Comparison of ENCODE assay signal across 8 mouse cellular contexts in the genomic region with DNA sequence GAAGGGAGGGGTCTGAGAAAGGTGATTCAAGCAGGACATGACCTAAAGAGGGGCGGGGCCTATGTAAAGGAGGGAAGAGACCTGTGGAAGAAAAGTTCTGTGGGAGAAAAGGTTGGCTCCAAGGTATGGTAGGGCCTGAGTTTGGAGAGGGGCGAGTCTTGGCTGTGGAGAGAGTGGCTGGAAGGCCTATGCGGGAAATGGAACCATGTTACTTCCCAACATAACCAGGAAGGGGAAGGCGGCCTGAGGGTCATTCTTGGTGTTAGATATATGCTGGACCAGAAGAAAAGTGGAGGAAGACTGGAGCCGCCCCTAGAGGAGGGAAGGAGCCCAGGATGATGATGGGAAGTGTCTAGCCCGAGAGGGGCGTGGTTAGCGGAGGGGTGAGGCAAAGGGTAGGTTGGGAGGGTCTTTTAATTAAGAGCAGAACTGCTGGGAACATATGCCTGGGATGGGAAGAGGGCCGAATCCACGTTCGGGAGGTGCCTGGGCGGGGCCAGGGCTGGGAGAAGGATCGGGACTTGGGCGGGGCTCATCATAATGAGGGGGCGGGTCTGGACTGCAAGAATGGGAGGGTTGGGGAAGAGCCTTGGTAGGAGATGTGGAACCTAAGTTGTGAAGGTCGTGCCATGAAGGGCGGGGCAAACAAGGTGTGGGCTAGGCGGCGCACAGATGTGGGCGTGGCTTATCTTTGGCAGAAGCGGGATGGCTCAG. TPM values are rescaled to one million over a fixed set of nuclear protein-coding genes. Genes with fewer than 3 reads are reported as not detected.
DNase-seq lines count a peak whose midpoint lies in the region; ATAC-seq and TF ChIP-seq lines count a peak whose summit lies in the region.

No protein-coding gene starts in this region.

- H3K4me1 ChIP-seq in cortical plate, adult 2 months (ENCODE audit: control insufficient read depth, insufficient read depth, low read length): peaks cover 6% of the 10 kb centered on the region
- H3K4me1 ChIP-seq in hindbrain, embryonic 13.5 days (replicated peaks): peaks cover 32% of the 10 kb centered on the region
- H3K4me1 ChIP-seq in liver, embryonic 13.5 days (replicated peaks): peaks cover 42% of the 10 kb centered on the region
- H3K4me1 ChIP-seq in small intestine, adult 2 months (ENCODE audit: control insufficient read depth, insufficient read depth, insufficient read length, low read length): peaks cover 21% of the 10 kb centered on the region; the same call in 1 of the 2 replicates

- no peaks in the 10 kb centered on the region for H3K9me3 ChIP-seq in hindbrain, embryonic 13.5 days
- H3K9me3 ChIP-seq in liver, embryonic 13.5 days (replicated peaks): no peaks in the 10 kb centered on the region

- H3K4me3 ChIP-seq in cortical plate, adult 2 months (ENCODE audit: insufficient read depth, low read length): peak overlapping the region; percentile 72
- H3K4me3 ChIP-seq in hindbrain, embryonic 13.5 days: peak overlapping the region; percentile 64
- H3K4me3 ChIP-seq in liver, embryonic 13.5 days (replicated peaks): peak overlapping the region; percentile 79
- H3K4me3 ChIP-seq in small intestine, adult 2 months (ENCODE audit: low read depth, low read length): peak overlapping the region; percentile 90

- DNase-seq in spleen, postnatal 4 days (ENCODE audit: low spot score in 2 of 2): peak; percentile 62 to 74
- no peak for DNase-seq in spleen, adult 18-20 months
- DNase-seq in liver, embryonic 13.5 days: peak; percentile 79
- no peak for DNase-seq in ovary, postnatal 36 days (ENCODE audit: low spot score)
- DNase-seq in spleen, adult 12 weeks (ENCODE audit: low spot score): no peak

- TF ChIP-seq POLR2A in cortical plate, adult 2 months (IDR thresholded peaks at IDR 0.05; ENCODE audit: extremely low read depth, insufficient read depth, low read length): no peak
- no peak for TF ChIP-seq POLR2A in small intestine, adult 2 months (IDR thresholded peaks at IDR 0.05; ENCODE audit: low read depth, low read length)

- no peak for TF ChIP-seq CTCF in cortical plate, adult 2 months (IDR thresholded peaks at IDR 0.05; ENCODE audit: extremely low read depth, insufficient read depth, low read length)
- TF ChIP-seq CTCF in small intestine, adult 2 months (IDR thresholded peaks at IDR 0.05; ENCODE audit: extremely low read depth, insufficient read length, insufficient replicate concordance, low read depth, low read length): peak; percentile 17; the same call in 1 of the 2 replicates

- H3K27ac ChIP-seq in cortical plate, adult 2 months (ENCODE audit: insufficient read depth, low read length): no peak overlapping the region
- H3K27ac ChIP-seq in hindbrain, embryonic 13.5 days: no peak overlapping the region
- peak overlapping the region; percentile 87 for H3K27ac ChIP-seq in liver, embryonic 13.5 days
- peak overlapping the region; percentile 40 for H3K27ac ChIP-seq in small intestine, adult 2 months (ENCODE audit: insufficient read depth, low read depth, low read length)

- H3K36me3 ChIP-seq in hindbrain, embryonic 13.5 days: no peaks in the 10 kb centered on the region; the same call in 1 of the 2 replicates
- H3K36me3 ChIP-seq in liver, embryonic 13.5 days: peaks cover 8% of the 10 kb centered on the region
- H3K36me3 ChIP-seq in small intestine, adult 2 months (ENCODE audit: control insufficient read depth, insufficient read depth, low read length): no peaks in the 10 kb centered on the region

- 1% methylated on average over 21 of the region's 21 CpGs for WGBS in hindbrain, embryonic 13.5 days
- WGBS in liver, embryonic 13.5 days (ENCODE audit: insufficient replicate concordance): under 1% methylated on average over 21 of the region's 21 CpGs
- WGBS in small intestine, adult 2 months: 5% methylated on average over 21 of the region's 21 CpGs

- H3K27me3 ChIP-seq in hindbrain, embryonic 13.5 days: peaks cover 40% of the 10 kb centered on the region
- peaks cover 44% of the 10 kb centered on the region for H3K27me3 ChIP-seq in liver, embryonic 13.5 days
- no peaks in the 10 kb centered on the region for H3K27me3 ChIP-seq in small intestine, adult 2 months (ENCODE audit: control insufficient read depth, insufficient read depth, low read length)

- peak overlapping the region; percentile 75 for H3K4me2 ChIP-seq in hindbrain, embryonic 13.5 days
- H3K4me2 ChIP-seq in liver, embryonic 13.5 days: peak overlapping the region; percentile 87

- peak overlapping the region; percentile 84; the same call in 1 of the 2 replicates for H3K9ac ChIP-seq in hindbrain, embryonic 13.5 days
- H3K9ac ChIP-seq in liver, embryonic 13.5 days: peak overlapping the region; percentile 59

- ATAC-seq in hindbrain, embryonic 13.5 days (ENCODE audit: low FRiP score): peak; percentile 30
- peak; percentile 60 for ATAC-seq in liver, embryonic 13.5 days (ENCODE audit: low read depth)

RNA-seq across cellular contexts. Expression of gene Klhl26, which starts 0.7 kb away (rescaled TPM):
- polyA plus RNA-seq in cortical plate, adult 2 months (2012; rRNA removed): 66.9 and 70.9 TPM in 2 replicates
- polyA plus RNA-seq in hindbrain, embryonic 13.5 days (2015; fragmentation: Nextera tagmentation; extraction: Ambion mirVana): 24.3 and 25.8 TPM in 2 replicates
- polyA plus RNA-seq in liver, embryonic 13.5 days (2015; fragmentation: Nextera tagmentation; extraction: Ambion mirVana): 6.7 and 7.0 TPM in 2 replicates
- polyA plus RNA-seq in small intestine, adult 2 months (2012; rRNA removed): 24.9 and 30.8 TPM in 2 replicates

RNA-seq across cellular contexts. Expression of gene Tmem59l, which starts 9.7 kb away (rescaled TPM):
- 368 and 400 TPM in 2 replicates for polyA plus RNA-seq in cortical plate, adult 2 months (2012; rRNA removed)
- 78.5 and 78.8 TPM in 2 replicates for polyA plus RNA-seq in hindbrain, embryonic 13.5 days (2015; fragmentation: Nextera tagmentation; extraction: Ambion mirVana)
- 0.14 and 0.33 TPM in 2 replicates for polyA plus RNA-seq in liver, embryonic 13.5 days (2015; fragmentation: Nextera tagmentation; extraction: Ambion mirVana)
- 1.2 and 1.6 TPM in 2 replicates for polyA plus RNA-seq in small intestine, adult 2 months (2012; rRNA removed)

RNA-seq across cellular contexts. Expression of gene Crlf1, which starts 15.5 kb away (rescaled TPM):
- 2.1 and 8.6 TPM in 2 replicates for polyA plus RNA-seq in cortical plate, adult 2 months (2012; rRNA removed)
- 2.2 and 2.9 TPM in 2 replicates for polyA plus RNA-seq in hindbrain, embryonic 13.5 days (2015; fragmentation: Nextera tagmentation; extraction: Ambion mirVana)
- polyA plus RNA-seq in liver, embryonic 13.5 days (2015; fragmentation: Nextera tagmentation; extraction: Ambion mirVana): 3.2 and 3.6 TPM in 2 replicates
- 2.3 and 27.3 TPM in 2 replicates for polyA plus RNA-seq in small intestine, adult 2 months (2012; rRNA removed)

RNA-seq across cellular contexts. Expression of gene Rex1bd, which starts 29.1 kb away (rescaled TPM):
- polyA plus RNA-seq in cortical plate, adult 2 months (2012; rRNA removed): 201 and 206 TPM in 2 replicates
- polyA plus RNA-seq in hindbrain, embryonic 13.5 days (2015; fragmentation: Nextera tagmentation; extraction: Ambion mirVana): 147 and 148 TPM in 2 replicates
- 81.2 and 82.3 TPM in 2 replicates for polyA plus RNA-seq in liver, embryonic 13.5 days (2015; fragmentation: Nextera tagmentation; extraction: Ambion mirVana)
- polyA plus RNA-seq in small intestine, adult 2 months (2012; rRNA removed): 137 and 244 TPM in 2 replicates

RNA-seq across cellular contexts. Expression of gene Uba52, which starts 33.2 kb away (rescaled TPM):
- 851 and 918 TPM in 2 replicates for polyA plus RNA-seq in cortical plate, adult 2 months (2012; rRNA removed)
- 715 and 758 TPM in 2 replicates for polyA plus RNA-seq in hindbrain, embryonic 13.5 days (2015; fragmentation: Nextera tagmentation; extraction: Ambion mirVana)
- 736 and 758 TPM in 2 replicates for polyA plus RNA-seq in liver, embryonic 13.5 days (2015; fragmentation: Nextera tagmentation; extraction: Ambion mirVana)
- polyA plus RNA-seq in small intestine, adult 2 months (2012; rRNA removed): 606 and 770 TPM in 2 replicates

Comparison
In these comparisons a context has a peak if more than half of its experiments do, and no peak if none do; other contexts are left out.
1. DNase-seq: peak in spleen, postnatal 4 days (2 of 2) and liver, embryonic 13.5 days (single experiment); none in spleen, adult 18-20 months (0 of 2), ovary, postnatal 36 days (single experiment) and spleen, adult 12 weeks (single experiment).
2. H3K27ac ChIP-seq: peak in liver, embryonic 13.5 days (single experiment) and small intestine, adult 2 months (single experiment); none in cortical plate, adult 2 months (single experiment) and hindbrain, embryonic 13.5 days (single experiment).
3. RNA of gene Tmem59l, which starts 9.7 kb away (polyA plus RNA-seq): 368 to 400 TPM in cortical plate, adult 2 months and 78.5 to 78.8 TPM in hindbrain, embryonic 13.5 days; 1.2 to 1.6 TPM in small intestine, adult 2 months and 0.14 to 0.33 TPM in liver, embryonic 13.5 days; every median in the first group is over 10 times any median in the second.
4. Peak in every context shown above with its lines, with median percentiles within 50 percentile points of each other: H3K4me3 ChIP-seq.